Mouse (Mus musculus) heart, postnatal 25 days (tissue): ENCODE measurements around the gene Gosr1. TPM values are rescaled to one million over a fixed set of nuclear protein-coding genes. Genes with fewer than 3 reads are reported as not detected.
A peak's percentile ranks its signal among the peaks of the same experiment; 100 is the strongest.
"Not testable (repeated sequence)": the region's sequence is repeated elsewhere in the genome, so short reads cannot be mapped to it uniquely, and the experiment has no call there.

Experiments
- DNase-seq: peaks from one replicate; pipeline ENCODE4 v3.0.0; 2022; ENCODE audit warnings: low spot score
- intact Hi-C: fragments of 180-260 bp; cut with DNase I; formaldehyde crosslinking; loops from one replicate; pipeline ENCODE4 v1.15.1; 2025
- total RNA-seq, 2 experiments: library from RNA; stranded (reverse); gene quantifications; 2 replicates each; pipeline ENCODE4 v1.2.3; 2021

The Gosr1 gene
- total RNA-seq = 10 to 100 TPM; 25.2 to 26.7 TPM

GRCm38 (mm10) chr11:76763053-76763740 is at the start of gene Gosr1:
Gosr1 (minus strand) TSS chr11:76763579.
- DNase-seq = peak; percentile 83
- intact Hi-C loops = no loop called here

- intact Hi-C loops = loop anchor here (1.0 to 5.0 kb wide), 2 partner anchors 36 to 83 kb away; partner anchors contain the start of gene Cpd
- DNase-seq = no peak
These were observed 47.5 kb upstream of the Gosr1 start for GRCm38 (mm10) chr11:76810706-76811495.

GRCm38 (mm10) chr11:76809450-76809849 is 46.1 kb upstream of the Gosr1 start:
- intact Hi-C loops = no loop called here
- DNase-seq = no peak

- intact Hi-C loops = no loop called here
These were observed 45.2 kb upstream of the Gosr1 start for GRCm38 (mm10) chr11:76808550-76808949.

GRCm38 (mm10) chr11:76807007-76807679 is 43.8 kb upstream of the Gosr1 start:
- intact Hi-C loops = no loop called here

More at GRCm38 (mm10) chr11:76808550-76808949, 45.2 kb upstream of the Gosr1 start:
- no peak for DNase-seq

GRCm38 (mm10) chr11:76806026-76806425 is 42.6 kb upstream of the Gosr1 start:
- no peak for DNase-seq
- intact Hi-C loops = no loop called here

More at GRCm38 (mm10) chr11:76807007-76807679, 43.8 kb upstream of the Gosr1 start:
- no peak for DNase-seq

- DNase-seq, intact Hi-C loops: not testable (repeated sequence)
These were observed 41.7 kb upstream of the Gosr1 start for GRCm38 (mm10) chr11:76805072-76805471.

- intact Hi-C loops = no loop called here
- no peak for DNase-seq
These were observed 39.9 kb upstream of the Gosr1 start for GRCm38 (mm10) chr11:76803266-76803665.

- intact Hi-C loops = no loop called here
- no peak for DNase-seq
These were observed 33.9 kb upstream of the Gosr1 start for GRCm38 (mm10) chr11:76797236-76797635.

GRCm38 (mm10) chr11:76795326-76795725 is 31.9 kb upstream of the Gosr1 start:
- intact Hi-C loops = no loop called here
- no peak for DNase-seq

- DNase-seq = no peak
- intact Hi-C loops = no loop called here
These were observed 28.0 kb upstream of the Gosr1 start for GRCm38 (mm10) chr11:76791331-76791730.

GRCm38 (mm10) chr11:76789252-76789651 is 25.9 kb upstream of the Gosr1 start:
- intact Hi-C loops = loop anchor here (1.0 kb wide), 1 partner anchor 105 kb away; no protein-coding TSS in a partner anchor
- no peak for DNase-seq

GRCm38 (mm10) chr11:76775533-76775932 is 12.2 kb upstream of the Gosr1 start:
- no peak for DNase-seq
- intact Hi-C loops = no loop called here

GRCm38 (mm10) chr11:76773811-76774210 is 10.4 kb upstream of the Gosr1 start:
- intact Hi-C loops = no loop called here
- no peak for DNase-seq

- intact Hi-C loops = no loop called here
- DNase-seq = no peak
These were observed 7.2 kb upstream of the Gosr1 start for GRCm38 (mm10) chr11:76770566-76770965.

GRCm38 (mm10) chr11:76763741-76764122 is 353 bp upstream of the Gosr1 start:
- no peak for DNase-seq
- intact Hi-C loops = loop anchor here (1.0 kb wide), 1 partner anchor 86 kb away; no protein-coding TSS in a partner anchor

- intact Hi-C loops = no loop called here
- DNase-seq = no peak
These were observed 11.1 kb downstream of the Gosr1 start for GRCm38 (mm10) chr11:76752276-76752675.

- intact Hi-C loops = no loop called here
- no peak for DNase-seq
These were observed 14.6 kb downstream of the Gosr1 start for GRCm38 (mm10) chr11:76748819-76749218.

GRCm38 (mm10) chr11:76745921-76746320 is 17.5 kb downstream of the Gosr1 start:
- intact Hi-C loops = no loop called here
- DNase-seq = no peak

- DNase-seq = peak; percentile 37
- intact Hi-C loops = loop anchor here (1.0 kb wide), 1 partner anchor 66 kb away; no protein-coding TSS in a partner anchor
These were observed 18.8 kb downstream of the Gosr1 start for GRCm38 (mm10) chr11:76744550-76744949.
